Mouse (Mus musculus): ENCODE results near the gene Tcp10b.
"Not testable (repeated sequence)": the region's sequence is repeated elsewhere in the genome, so short reads cannot be mapped to it uniquely, and the experiment has no call there.

Tcp10b gene

GRCm38 (mm10) chr17:13060804-13061203 is at the start of gene Tcp10b:
Gene Tcp10b (plus strand): TSS chr17:13061104.
- DNase-seq (ENCODE audit: low spot score), result not testable (repeated sequence)

GRCm38 (mm10) chr17:13013316-13013715 is 47.6 kb upstream of the Tcp10b start:
- no peak for DNase-seq (ENCODE audit: low spot score)

GRCm38 (mm10) chr17:13036627-13037192 is 24.2 kb upstream of the Tcp10b start:
- not testable (repeated sequence) for DNase-seq (ENCODE audit: low spot score)

GRCm38 (mm10) chr17:13043846-13044673 is 16.8 kb upstream of the Tcp10b start:
- peak; percentile 3 for DNase-seq (ENCODE audit: low spot score)

- not testable (repeated sequence) for DNase-seq (ENCODE audit: low spot score)
Measured at GRCm38 (mm10) chr17:13052124-13052813, 8.6 kb upstream of the Tcp10b start, which contains the start of gene Gpr31b. Gene Gpr31b (minus strand): TSS chr17:13052296.

GRCm38 (mm10) chr17:13062882-13063281 is 2.0 kb downstream of the Tcp10b start:
- not testable (repeated sequence) for DNase-seq (ENCODE audit: low spot score)

- not testable (repeated sequence) for DNase-seq (ENCODE audit: low spot score)
Measured at GRCm38 (mm10) chr17:13067864-13068385, 7.0 kb downstream of the Tcp10b start.

- DNase-seq (ENCODE audit: low spot score), result not testable (repeated sequence)
Measured at GRCm38 (mm10) chr17:13069227-13069626, 8.3 kb downstream of the Tcp10b start.

- not testable (repeated sequence) for DNase-seq (ENCODE audit: low spot score)
Measured at GRCm38 (mm10) chr17:13091510-13091909, 30.6 kb downstream of the Tcp10b start.

- not testable (repeated sequence) for DNase-seq (ENCODE audit: low spot score)
Measured at GRCm38 (mm10) chr17:13092100-13092764, 31.3 kb downstream of the Tcp10b start.

GRCm38 (mm10) chr17:13092960-13093359 is 32.1 kb downstream of the Tcp10b start:
- DNase-seq (ENCODE audit: low spot score), result not testable (repeated sequence)

GRCm38 (mm10) chr17:13106563-13106962 is 45.7 kb downstream of the Tcp10b start:
- not testable (repeated sequence) for DNase-seq (ENCODE audit: low spot score)

GRCm38 (mm10) chr17:13112504-13113291 is 51.8 kb downstream of the Tcp10b start:
- DNase-seq (ENCODE audit: low spot score), result not testable (repeated sequence)

GRCm38 (mm10) chr17:13123308-13124038 is 62.6 kb downstream of the Tcp10b start:
- DNase-seq (ENCODE audit: low spot score), result not testable (repeated sequence)

GRCm38 (mm10) chr17:13124241-13124640 is 63.3 kb downstream of the Tcp10b start:
- DNase-seq (ENCODE audit: low spot score), result not testable (repeated sequence)

- not testable (repeated sequence) for DNase-seq (ENCODE audit: low spot score)
Measured at GRCm38 (mm10) chr17:13129324-13129723, 68.4 kb downstream of the Tcp10b start.

- DNase-seq (ENCODE audit: low spot score), result not testable (repeated sequence)
Measured at GRCm38 (mm10) chr17:13129737-13130465, 69.0 kb downstream of the Tcp10b start.

GRCm38 (mm10) chr17:13131710-13132109 is 70.8 kb downstream of the Tcp10b start, which contains the start of gene Unc93a:
Gene Unc93a (minus strand): TSS chr17:13131810.
- DNase-seq (ENCODE audit: low spot score), result not testable (repeated sequence)

Measured in ovary, postnatal 10 days (tissue).